In genomic region chr11:26449789-26450188, GRCm38 (mm10) we compare ENCODE assay signal across 14 mouse cellular contexts.
"Had no signal": no experiment of that assay in that cellular context is flagged by ENCODE, and none has a peak within 500 bp of the region (broad histone marks: within the 10 kb centered on the region; RNA-seq: fewer than 3 reads in every experiment).

No protein-coding gene starts in this region.

- H3K4me3 ChIP-seq: layer of hippocampus, adult 2 months; limb, embryonic 13.5 days; midbrain, embryonic 12.5 days; neural tube, embryonic 13.5 days; stomach, embryonic 15.5 days had no signal

- H3K27me3 ChIP-seq: limb, embryonic 13.5 days; midbrain, embryonic 12.5 days; neural tube, embryonic 13.5 days; stomach, embryonic 15.5 days had no signal

- H3K27ac ChIP-seq: kidney, postnatal 0 days; layer of hippocampus, adult 2 months; limb, embryonic 13.5 days; midbrain, embryonic 12.5 days; neural tube, embryonic 13.5 days; stomach, embryonic 15.5 days had no signal

- H3K9me3 ChIP-seq: limb, embryonic 13.5 days; midbrain, embryonic 12.5 days; neural tube, embryonic 13.5 days; stomach, embryonic 15.5 days had no signal

- H3K9ac ChIP-seq: limb, embryonic 13.5 days; midbrain, embryonic 12.5 days; neural tube, embryonic 13.5 days; stomach, embryonic 15.5 days had no signal

- H3K4me1 ChIP-seq: limb, embryonic 13.5 days; midbrain, embryonic 12.5 days; neural tube, embryonic 13.5 days; stomach, embryonic 15.5 days had no signal

- H3K4me2 ChIP-seq: limb, embryonic 13.5 days; midbrain, embryonic 12.5 days; neural tube, embryonic 13.5 days; stomach, embryonic 15.5 days had no signal

- DNase-seq: kidney, adult 8-10 months; kidney, postnatal 36 days; left cerebral cortex, postnatal 4 days; lung, adult 18-20 months; right cerebral cortex, postnatal 14 days; thymus, postnatal 4 days had no signal

- ATAC-seq: intestine, embryonic 16.5 days; midbrain, embryonic 16.5 days had no signal

- H3K36me3 ChIP-seq: neural tube, embryonic 13.5 days had no signal
